Mouse (Mus musculus): ENCODE data around the gene Ubash3a.

Gene Ubash3a

GRCm38 (mm10) chr17:31259825-31260224 lies 52.2 kb downstream of the Ubash3a start:
- peak in 1 of 2 experiments; percentile 68 for DNase-seq (ENCODE audit: inconsistent age in 2 of 2, low spot score in 1 of 2)

GRCm38 (mm10) chr17:31260430-31260829 lies 52.8 kb downstream of the Ubash3a start:
- peak; percentile 94 to 97 for DNase-seq (ENCODE audit: inconsistent age in 2 of 2, low spot score in 1 of 2)

GRCm38 (mm10) chr17:31261352-31261751 lies 53.7 kb downstream of the Ubash3a start:
- peak; percentile 23 to 50 for DNase-seq (ENCODE audit: inconsistent age in 2 of 2, low spot score in 1 of 2)

- peak; percentile 2 to 28 for DNase-seq (ENCODE audit: inconsistent age in 2 of 2, low spot score in 1 of 2)
Observed at GRCm38 (mm10) chr17:31262715-31263114, 55.0 kb downstream of the Ubash3a start.

GRCm38 (mm10) chr17:31263770-31264169 lies 56.1 kb downstream of the Ubash3a start:
- peak in 1 of 2 experiments; percentile 5 for DNase-seq (ENCODE audit: inconsistent age in 2 of 2, low spot score in 1 of 2)

GRCm38 (mm10) chr17:31264372-31264771 lies 56.7 kb downstream of the Ubash3a start:
- peak; percentile 4 to 20 for DNase-seq (ENCODE audit: inconsistent age in 2 of 2, low spot score in 1 of 2)

GRCm38 (mm10) chr17:31265171-31265572 lies 57.5 kb downstream of the Ubash3a start:
- DNase-seq (ENCODE audit: inconsistent age in 2 of 2, low spot score in 1 of 2): peak; percentile 7 to 33

- DNase-seq (ENCODE audit: inconsistent age in 2 of 2, low spot score in 1 of 2): peak; percentile 16 to 39
Observed at GRCm38 (mm10) chr17:31265831-31266230, 58.2 kb downstream of the Ubash3a start.

GRCm38 (mm10) chr17:31266321-31266950 lies 58.8 kb downstream of the Ubash3a start:
- DNase-seq (ENCODE audit: inconsistent age in 2 of 2, low spot score in 1 of 2): peak; percentile 16 to 31

- DNase-seq (ENCODE audit: inconsistent age in 2 of 2, low spot score in 1 of 2): peak in 1 of 2 experiments; percentile 3
Observed at GRCm38 (mm10) chr17:31267138-31267537, 59.5 kb downstream of the Ubash3a start.

- DNase-seq (ENCODE audit: inconsistent age in 2 of 2, low spot score in 1 of 2): peak in 1 of 2 experiments; percentile 8
Observed at GRCm38 (mm10) chr17:31267603-31268002, 59.9 kb downstream of the Ubash3a start.

GRCm38 (mm10) chr17:31268016-31268415 lies 60.3 kb downstream of the Ubash3a start:
- DNase-seq (ENCODE audit: inconsistent age in 2 of 2, low spot score in 1 of 2): peak in 1 of 2 experiments; percentile 4

GRCm38 (mm10) chr17:31269761-31270160 lies 62.1 kb downstream of the Ubash3a start:
- DNase-seq (ENCODE audit: inconsistent age in 2 of 2, low spot score in 1 of 2): peak in 1 of 2 experiments; percentile 30

GRCm38 (mm10) chr17:31270246-31270645 lies 62.6 kb downstream of the Ubash3a start:
- peak; percentile 82 to 86 for DNase-seq (ENCODE audit: inconsistent age in 2 of 2, low spot score in 1 of 2)

GRCm38 (mm10) chr17:31270736-31271135 lies 63.1 kb downstream of the Ubash3a start:
- DNase-seq (ENCODE audit: inconsistent age in 2 of 2, low spot score in 1 of 2): peak in 1 of 2 experiments; percentile 39

- DNase-seq (ENCODE audit: inconsistent age in 2 of 2, low spot score in 1 of 2): peak; percentile 75 to 78
Observed at GRCm38 (mm10) chr17:31271136-31271851, 63.6 kb downstream of the Ubash3a start.

- peak in 1 of 2 experiments; percentile 10 for DNase-seq (ENCODE audit: inconsistent age in 2 of 2, low spot score in 1 of 2)
Observed at GRCm38 (mm10) chr17:31272416-31273165, 64.9 kb downstream of the Ubash3a start.

- peak in 1 of 2 experiments; percentile 20 for DNase-seq (ENCODE audit: inconsistent age in 2 of 2, low spot score in 1 of 2)
Observed at GRCm38 (mm10) chr17:31273631-31274030, 66.0 kb downstream of the Ubash3a start.

- DNase-seq (ENCODE audit: inconsistent age in 2 of 2, low spot score in 1 of 2): no peak
Observed at GRCm38 (mm10) chr17:31275181-31275580, 67.5 kb downstream of the Ubash3a start.

GRCm38 (mm10) chr17:31276207-31276921 lies 68.7 kb downstream of the Ubash3a start:
- no peak for DNase-seq (ENCODE audit: inconsistent age in 2 of 2, low spot score in 1 of 2)

Measured in adrenal gland, adult (tissue).